Comparison of ENCODE assay signal across 27 mouse cellular contexts in the genomic region with DNA sequence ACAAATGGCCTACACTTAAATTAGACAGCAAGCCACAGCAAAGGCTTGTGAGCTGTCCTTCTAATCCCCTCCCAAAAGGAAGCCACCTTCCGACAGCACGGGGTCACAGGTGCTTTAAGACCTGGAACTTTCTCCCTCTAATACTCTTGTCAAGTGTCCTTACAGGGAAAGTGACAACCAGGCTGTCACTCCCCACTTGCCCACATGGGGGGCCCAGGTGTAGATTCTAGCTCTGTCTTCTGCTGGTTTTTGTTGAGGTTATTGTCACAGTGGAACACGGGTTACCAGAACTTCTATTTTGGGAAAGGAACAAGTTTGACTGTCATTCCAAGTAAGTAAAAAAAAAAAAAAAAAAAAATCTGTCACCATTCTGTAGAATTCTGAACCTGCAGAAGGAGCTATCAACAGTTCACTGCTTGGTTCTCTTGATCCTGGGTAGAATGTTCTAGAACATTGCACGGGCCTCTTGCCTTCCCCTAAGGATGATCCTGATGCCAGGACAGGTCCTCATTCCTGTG.
DNase-seq lines count a peak whose midpoint lies in the region; ATAC-seq and TF ChIP-seq lines count a peak whose summit lies in the region.
"Had no signal": no experiment of that assay in that cellular context is flagged by ENCODE, and none has a peak within 500 bp of the region (broad histone marks: within the 10 kb centered on the region; RNA-seq: fewer than 3 reads in every experiment).

No protein-coding gene starts in this region.

- no peak overlapping the region for H3K4me3 ChIP-seq in heart, embryonic 10.5 days
- no peak overlapping the region for H3K4me3 ChIP-seq in lung, postnatal 0 days (ENCODE audit: low read depth, low read length)
- peak overlapping the region; percentile 41 for H3K4me3 ChIP-seq in thymus, adult 2 months (ENCODE audit: control insufficient read depth, insufficient read depth, low read length)
- no peak overlapping the region for H3K4me3 ChIP-seq in kidney, embryonic 14.5 days (ENCODE audit: low read length)
- H3K4me3 ChIP-seq: embryonic facial prominence, embryonic 13.5 days; erythroblast, embryonic 14.5 days; forebrain, embryonic 12.5 days; heart, embryonic 15.5 days; hindbrain, embryonic 13.5 days; neural tube, embryonic 15.5 days had no signal

- peak; percentile 16; the same call in 1 of the 2 replicates for TF ChIP-seq CTCF in lung, postnatal 0 days (IDR thresholded peaks at IDR 0.05)
- TF ChIP-seq CTCF in thymus, adult 2 months (IDR thresholded peaks at IDR 0.05; ENCODE audit: borderline replicate concordance, control insufficient read depth, extremely low read depth, insufficient read depth, low read length, poor library complexity), result no peak

- H3K27me3 ChIP-seq in heart, embryonic 10.5 days (ENCODE audit: insufficient read depth, poor library complexity, severe bottlenecking), result no peaks in the 10 kb centered on the region
- no peaks in the 10 kb centered on the region for H3K27me3 ChIP-seq in lung, postnatal 0 days (replicated peaks; ENCODE audit: insufficient read depth, low read length)
- H3K27me3 ChIP-seq in thymus, adult 2 months (ENCODE audit: control insufficient read depth, insufficient read depth, low read length), result no peaks in the 10 kb centered on the region
- no peaks in the 10 kb centered on the region for H3K27me3 ChIP-seq in kidney, embryonic 14.5 days (ENCODE audit: control insufficient read depth, insufficient read depth, low read length)
- H3K27me3 ChIP-seq: embryonic facial prominence, embryonic 13.5 days; forebrain, embryonic 12.5 days; heart, embryonic 15.5 days; hindbrain, embryonic 13.5 days; neural tube, embryonic 15.5 days had no signal

- no peak for TF ChIP-seq EP300 in lung, postnatal 0 days (IDR thresholded peaks at IDR 0.05)

- 72% methylated on average over 4 of the region's 4 CpGs for WGBS in heart, embryonic 10.5 days
- 63% methylated on average over 4 of the region's 4 CpGs for WGBS in lung, postnatal 0 days
- 29% methylated on average over 4 of the region's 4 CpGs for WGBS in thymus, adult 2 months
- WGBS in kidney, embryonic 14.5 days, result 79% methylated on average over 4 of the region's 4 CpGs

- no peaks in the 10 kb centered on the region for H3K9me3 ChIP-seq in heart, embryonic 10.5 days
- no peaks in the 10 kb centered on the region for H3K9me3 ChIP-seq in lung, postnatal 0 days (ENCODE audit: low read length)
- H3K9me3 ChIP-seq in kidney, embryonic 14.5 days (ENCODE audit: control insufficient read depth, low read length), result no peaks in the 10 kb centered on the region
- H3K9me3 ChIP-seq: embryonic facial prominence, embryonic 13.5 days; forebrain, embryonic 12.5 days; heart, embryonic 15.5 days; hindbrain, embryonic 13.5 days; neural tube, embryonic 15.5 days had no signal

- no peak overlapping the region for H3K9ac ChIP-seq in lung, postnatal 0 days (replicated peaks; ENCODE audit: low read depth)
- no peak overlapping the region for H3K9ac ChIP-seq in kidney, embryonic 14.5 days (ENCODE audit: low read depth, low read length)
- H3K9ac ChIP-seq: embryonic facial prominence, embryonic 13.5 days; forebrain, embryonic 12.5 days; heart, embryonic 15.5 days; hindbrain, embryonic 13.5 days; neural tube, embryonic 15.5 days had no signal

- peaks cover 69% of the 10 kb centered on the region for H3K4me1 ChIP-seq in heart, embryonic 10.5 days
- H3K4me1 ChIP-seq in lung, postnatal 0 days (ENCODE audit: insufficient read depth, low read depth, low read length), result no peaks in the 10 kb centered on the region
- peaks cover 61% of the 10 kb centered on the region for H3K4me1 ChIP-seq in thymus, adult 2 months (replicated peaks; ENCODE audit: control insufficient read depth, insufficient read depth, low read length)
- H3K4me1 ChIP-seq in kidney, embryonic 14.5 days (ENCODE audit: control insufficient read depth, insufficient read depth, low read length), result no peaks in the 10 kb centered on the region
- H3K4me1 ChIP-seq: forebrain, embryonic 12.5 days; hindbrain, embryonic 13.5 days had no signal

- no peak overlapping the region for H3K4me2 ChIP-seq in lung, postnatal 0 days (replicated peaks; ENCODE audit: low read depth, low read length)
- H3K4me2 ChIP-seq in kidney, embryonic 14.5 days (replicated peaks; ENCODE audit: low read depth, low read length), result no peak overlapping the region
- H3K4me2 ChIP-seq: embryonic facial prominence, embryonic 13.5 days; forebrain, embryonic 12.5 days; heart, embryonic 15.5 days; hindbrain, embryonic 13.5 days; midbrain, embryonic 11.5 days; neural tube, embryonic 15.5 days had no signal

- TF ChIP-seq POLR2A in thymus, adult 2 months (IDR thresholded peaks at IDR 0.05; ENCODE audit: control insufficient read depth, extremely low read depth, insufficient read depth, low read length, poor library complexity), result no peak

- DNase-seq in heart, embryonic 10.5 days (ENCODE audit: low spot score), result no peak
- DNase-seq in heart, adult 9 months (ENCODE audit: low spot score in 2 of 2), result no peak
- DNase-seq in lung, postnatal 0 days (ENCODE audit: low spot score), result no peak
- DNase-seq in lung, postnatal 14 days, result no peak
- peak; percentile 76 for DNase-seq in thymus, adult 2 months
- peak; percentile 85 for DNase-seq in thymus, postnatal 4 days
- DNase-seq in layer of hippocampus, adult 11-12 months (ENCODE audit: low spot score), result no peak
- DNase-seq: adrenal gland, adult 8-10 months; cerebellum, adult 11-12 months; cerebellum, postnatal 10 days; gastrocnemius, postnatal 10 days; heart, adult 11 months; heart, postnatal 36 days; kidney, adult 9 months; kidney, postnatal 4 days; left cerebral cortex, postnatal 4 days; liver; lung, postnatal 10 days had no signal

- no peaks in the 10 kb centered on the region for H3K36me3 ChIP-seq in heart, embryonic 10.5 days
- no peaks in the 10 kb centered on the region for H3K36me3 ChIP-seq in lung, postnatal 0 days (ENCODE audit: insufficient read depth, low read length)
- H3K36me3 ChIP-seq in thymus, adult 2 months (ENCODE audit: control insufficient read depth, insufficient read depth, low read length), result peaks cover 4% of the 10 kb centered on the region; the same call in 1 of the 2 replicates
- no peaks in the 10 kb centered on the region for H3K36me3 ChIP-seq in kidney, embryonic 14.5 days (ENCODE audit: control insufficient read depth, insufficient read depth, low read length)
- H3K36me3 ChIP-seq: embryonic facial prominence, embryonic 13.5 days; forebrain, embryonic 12.5 days; heart, embryonic 15.5 days; hindbrain, embryonic 13.5 days; neural tube, embryonic 15.5 days had no signal

- ATAC-seq in lung, postnatal 0 days, result no peak
- ATAC-seq in kidney, embryonic 14.5 days (ENCODE audit: low FRiP score, low TSS enrichment), result no peak
- ATAC-seq: activated CD4-positive, CD25-positive, alpha-beta regulatory T cell, adult 4 months had no signal

- H3K27ac ChIP-seq in heart, embryonic 10.5 days, result peak overlapping the region; percentile 77
- no peak overlapping the region for H3K27ac ChIP-seq in lung, postnatal 0 days (ENCODE audit: low read length)
- H3K27ac ChIP-seq in thymus, adult 2 months (ENCODE audit: control insufficient read depth, insufficient read depth, low read length), result peak overlapping the region; percentile 89
- H3K27ac ChIP-seq in kidney, embryonic 14.5 days (ENCODE audit: low read depth, low read length), result no peak overlapping the region
- H3K27ac ChIP-seq: embryonic facial prominence, embryonic 13.5 days; forebrain, embryonic 12.5 days; heart, embryonic 15.5 days; hindbrain, embryonic 13.5 days; neural tube, embryonic 15.5 days had no signal

Comparison
In these comparisons a context has a peak if more than half of its experiments do, and no peak if none do; other contexts are left out.
1. DNase-seq: peak in thymus, adult 2 months (single experiment) and thymus, postnatal 4 days (single experiment); none in heart, embryonic 10.5 days (single experiment), heart, adult 9 months (0 of 2), lung, postnatal 0 days (single experiment), lung, postnatal 14 days (single experiment) and layer of hippocampus, adult 11-12 months (single experiment).
2. H3K27ac ChIP-seq: peak in heart, embryonic 10.5 days (single experiment) and thymus, adult 2 months (single experiment); none in lung, postnatal 0 days (single experiment) and kidney, embryonic 14.5 days (single experiment).